Mouse (Mus musculus) megakaryocyte-erythroid progenitor cell, adult 5-6 weeks (primary cell): ENCODE measurements around the gene Neb. TPM values are rescaled to one million over a fixed set of nuclear protein-coding genes. Genes with fewer than 3 reads are reported as not detected.

ENCODE experiments used
- ATAC-seq: replicated peaks from 2 replicates; pipeline ENCODE4 v1.8.0; 2016; ENCODE audit warnings: mild to moderate bottlenecking, inconsistent platforms; ENCODE audit not compliant: severe bottlenecking, poor library complexity, low FRiP score, low TSS enrichment
- total RNA-seq, 2 experiments: library from RNA; stranded (forward) in 1 of 2; stranded (reverse) in 1 of 2; fragments of 200-1000, 215-1000 nt in 1 of 2; fragments of >200 nt in 1 of 2; fragmentation: Nextera tagmentation in 1 of 2; gene quantifications; 2 replicates each; pipeline ENCODE4 v1.2.3; 2014 to 2017

Neb gene
- 1.2 TPM in 1 of 2 replicates, not detected in the other for total RNA-seq (2014; fragmentation: Nextera tagmentation)
- total RNA-seq (2017): 0.05 and 0.19 TPM in 2 replicates

DNA sequence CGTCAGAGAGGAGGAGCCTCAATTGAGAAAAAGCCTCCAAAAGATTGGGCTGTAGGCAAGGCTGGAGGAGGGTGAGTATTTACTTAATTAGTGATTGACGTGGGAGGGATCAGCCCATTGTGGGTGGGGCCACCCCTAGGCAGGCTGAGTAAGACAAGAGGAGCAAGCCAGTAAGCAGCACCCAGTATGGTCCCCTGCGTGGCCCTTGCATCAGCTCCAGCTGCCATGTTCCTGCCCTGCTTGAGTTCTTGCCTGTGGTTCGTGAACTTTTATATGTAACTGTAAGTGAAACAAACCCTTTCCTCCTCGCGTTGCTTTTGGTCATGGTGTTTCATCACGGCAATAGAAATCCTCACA is at the start of gene Neb:
Neb (minus strand) TSS at position 27 of the 357 bp plus-strand sequence.
- ATAC-seq: peak; percentile 96

DNA sequence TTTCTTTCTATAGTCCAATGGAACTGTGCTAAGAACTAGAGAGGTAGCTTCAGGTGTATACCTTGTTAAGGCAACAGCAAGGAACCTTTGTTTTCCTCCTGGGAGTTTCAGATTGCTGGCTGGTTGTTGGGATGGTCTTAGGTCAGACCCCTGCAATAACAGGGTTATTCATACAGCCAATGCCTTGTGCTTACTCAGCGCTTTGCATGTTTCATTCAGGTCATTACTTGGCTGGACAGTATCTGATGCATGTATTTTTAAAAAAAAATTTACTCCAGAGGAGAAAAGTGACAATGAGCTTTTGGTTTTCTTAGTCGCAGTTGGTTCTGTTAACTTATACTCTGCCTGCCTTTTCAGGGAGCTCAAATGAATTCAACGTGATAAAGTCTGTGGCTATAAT is 49.1 kb upstream of the Neb start:
- no peak for ATAC-seq

DNA sequence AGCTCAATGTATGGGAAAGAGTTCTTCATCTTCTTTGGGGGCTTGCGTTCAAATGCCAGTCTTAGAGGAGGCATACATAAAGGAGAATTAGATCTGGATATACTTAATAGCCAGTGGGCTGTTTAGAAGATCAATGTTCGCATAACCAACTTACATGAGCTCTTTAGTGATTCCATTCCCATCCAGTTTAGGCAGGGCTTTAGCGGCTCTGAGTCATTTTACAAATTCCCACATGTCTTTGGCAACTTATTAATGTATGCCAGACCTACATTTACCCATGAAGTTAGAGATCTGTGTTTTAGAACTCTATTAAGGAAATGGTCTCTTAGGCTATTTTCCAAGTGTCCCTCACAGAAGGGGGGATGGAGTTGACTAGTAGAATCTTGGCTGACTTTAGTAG is 47.8 kb upstream of the Neb start:
- no peak for ATAC-seq

DNA sequence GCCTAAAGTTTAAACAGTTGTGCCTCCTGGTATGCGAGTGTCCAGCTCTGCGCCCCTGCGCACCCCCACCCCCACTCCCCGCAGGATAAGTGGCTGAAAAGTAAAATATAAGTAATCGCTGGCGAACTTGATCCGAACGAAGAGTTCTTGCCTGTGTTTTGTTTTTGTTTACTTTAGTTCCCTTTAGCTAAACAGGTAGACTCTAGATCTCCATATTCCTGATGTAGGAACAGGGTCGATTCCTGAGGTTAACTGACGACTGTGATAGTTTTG is 47.2 kb upstream of the Neb start:
- ATAC-seq: no peak

DNA sequence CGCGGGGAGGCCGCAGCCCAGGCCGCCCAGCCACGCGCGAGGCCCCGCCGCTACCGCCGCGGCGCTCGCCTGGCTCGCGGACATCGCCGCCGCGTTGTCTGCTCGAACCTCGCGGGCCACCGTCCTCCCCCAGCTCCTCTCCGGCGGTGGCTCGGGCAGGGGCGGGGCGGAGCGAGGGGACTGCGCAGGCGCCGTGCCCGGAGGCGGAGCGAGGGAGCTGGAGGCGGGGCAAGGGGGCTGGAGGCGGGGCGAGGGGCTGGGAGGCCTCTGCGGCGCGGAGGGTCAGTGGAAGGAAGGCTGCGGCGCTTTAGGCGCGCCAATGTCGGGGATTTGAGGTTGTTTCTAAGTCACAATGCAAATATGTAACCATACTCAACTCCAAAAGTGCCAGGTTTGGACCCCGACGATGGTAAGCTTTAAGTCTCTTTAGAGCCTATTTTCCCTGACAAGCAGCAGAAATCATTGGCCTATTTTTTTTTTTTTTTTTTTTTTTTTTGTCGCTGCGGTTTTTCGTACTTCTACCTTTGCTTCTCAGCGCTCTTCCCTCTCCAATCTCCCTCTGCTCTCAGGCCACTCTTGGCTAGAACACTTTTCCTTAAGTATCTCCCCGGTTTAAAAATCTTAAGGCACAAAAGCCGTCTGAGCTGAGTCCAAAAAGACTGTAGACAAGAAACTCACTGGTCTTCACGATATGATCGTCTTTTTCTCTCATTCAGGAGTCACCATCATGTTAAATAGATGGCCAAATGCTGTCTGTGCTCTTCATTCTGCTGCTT is 46.7 kb upstream of the Neb start, which contains the start of gene Arl5a:
Arl5a (minus strand) TSS at position 155 of the 776 bp plus-strand sequence.
- peak; percentile 91 for ATAC-seq

DNA sequence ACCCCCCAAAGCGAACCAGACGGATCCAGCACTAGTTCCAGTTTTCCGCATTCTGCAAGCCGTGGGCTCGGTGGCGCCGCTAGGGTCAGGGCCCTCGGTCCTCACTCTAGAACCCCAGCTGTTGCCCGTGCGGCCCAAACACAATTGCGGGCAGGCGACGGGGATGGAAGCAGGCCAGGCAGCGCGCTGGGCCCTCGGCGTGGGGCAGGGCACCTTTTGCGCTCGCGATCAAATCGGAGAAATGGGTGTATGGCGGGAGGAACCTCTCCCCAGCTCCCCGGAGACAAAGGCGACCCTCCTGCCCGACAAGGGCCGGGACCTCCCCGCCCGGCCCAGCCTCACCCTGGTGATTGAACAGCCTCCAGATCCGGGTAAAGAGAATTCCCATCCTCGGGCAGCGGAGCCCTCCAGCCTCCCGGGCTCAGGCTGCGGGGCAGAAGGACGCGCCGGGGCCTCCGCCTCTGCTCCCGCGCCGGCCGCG is 46.0 kb upstream of the Neb start:
- peak; percentile 45 for ATAC-seq

DNA sequence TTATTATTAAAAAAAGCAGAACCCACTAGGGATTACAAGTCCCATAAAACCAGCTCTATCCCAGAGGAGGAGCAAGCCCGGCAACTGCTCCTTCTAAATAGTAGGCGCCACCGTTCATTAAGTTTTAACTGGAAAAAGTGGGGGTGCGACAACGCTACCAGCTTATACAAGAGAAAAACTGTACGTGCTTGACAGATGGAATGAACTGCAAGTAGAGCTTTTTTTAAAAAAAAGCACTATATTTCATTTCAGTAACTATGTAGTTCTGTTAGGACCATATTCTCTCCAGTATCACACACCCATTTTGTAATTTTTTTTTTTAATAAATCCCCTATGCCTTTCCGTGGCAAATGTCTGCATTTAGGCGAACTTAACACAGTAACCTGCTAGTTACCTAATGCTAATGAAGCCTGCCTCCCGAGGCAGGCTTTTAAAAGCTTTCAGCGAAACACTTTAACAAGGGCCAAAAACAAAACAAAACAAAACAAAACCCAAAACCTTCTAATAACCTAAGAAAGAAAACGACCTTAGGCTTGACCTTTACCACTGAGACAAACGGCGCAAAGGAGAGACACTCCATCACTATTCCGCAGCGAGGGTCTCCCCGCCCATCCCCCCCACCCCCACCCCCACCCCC is 45.5 kb upstream of the Neb start:
- no peak for ATAC-seq

DNA sequence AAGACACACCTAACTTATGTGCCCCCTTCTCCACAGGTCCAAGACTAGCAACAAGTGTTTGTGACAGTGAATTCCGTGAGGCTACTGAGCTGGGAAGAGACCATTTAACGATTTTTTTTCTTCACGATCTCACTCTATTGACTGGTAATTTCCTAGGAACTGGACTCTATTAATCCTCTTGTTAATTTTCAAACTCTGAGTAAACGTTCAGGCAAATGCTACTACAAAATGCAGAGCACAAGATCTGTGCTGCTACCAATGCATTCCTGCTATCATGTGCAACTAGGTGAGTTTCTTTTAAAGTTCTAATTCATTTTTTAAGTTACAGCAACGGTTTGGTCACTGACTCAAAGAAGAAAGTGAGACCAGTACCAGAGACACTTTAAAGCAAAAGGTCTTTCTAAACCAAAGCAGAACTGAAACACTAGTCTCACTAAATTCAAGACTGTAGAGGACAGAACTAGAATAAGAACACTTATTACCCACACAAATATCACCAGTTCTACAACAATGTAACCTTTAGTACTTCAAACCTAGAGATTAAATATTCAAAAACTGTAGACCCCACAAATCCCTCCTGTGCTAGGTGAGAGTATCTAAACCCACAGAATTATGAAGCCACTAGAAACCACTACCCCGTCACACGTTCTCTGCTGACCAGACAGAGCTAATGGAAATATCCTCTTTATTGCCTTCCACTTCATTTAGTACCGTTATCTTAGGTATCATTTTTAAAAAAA is 44.8 kb upstream of the Neb start:
- ATAC-seq: no peak

DNA sequence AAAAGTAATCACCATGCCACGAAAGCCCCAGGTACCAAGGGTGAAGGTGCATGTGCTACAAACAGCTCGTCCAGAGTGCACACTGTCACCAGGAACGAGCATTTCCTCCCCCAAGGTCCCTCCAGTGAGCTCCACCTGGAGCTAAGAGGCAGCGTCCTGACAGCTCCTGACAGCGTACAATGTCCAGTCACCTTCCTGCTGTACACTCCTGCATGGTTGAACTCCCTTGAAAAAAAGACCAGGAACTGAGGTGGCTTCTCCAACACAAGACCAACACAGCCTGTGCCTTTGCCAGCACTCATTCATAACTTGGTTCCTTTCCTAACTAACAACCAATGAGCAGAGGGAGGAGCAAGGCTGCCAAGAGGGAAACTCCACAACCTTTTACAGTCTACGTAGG is 42.9 kb upstream of the Neb start:
- no peak for ATAC-seq

DNA sequence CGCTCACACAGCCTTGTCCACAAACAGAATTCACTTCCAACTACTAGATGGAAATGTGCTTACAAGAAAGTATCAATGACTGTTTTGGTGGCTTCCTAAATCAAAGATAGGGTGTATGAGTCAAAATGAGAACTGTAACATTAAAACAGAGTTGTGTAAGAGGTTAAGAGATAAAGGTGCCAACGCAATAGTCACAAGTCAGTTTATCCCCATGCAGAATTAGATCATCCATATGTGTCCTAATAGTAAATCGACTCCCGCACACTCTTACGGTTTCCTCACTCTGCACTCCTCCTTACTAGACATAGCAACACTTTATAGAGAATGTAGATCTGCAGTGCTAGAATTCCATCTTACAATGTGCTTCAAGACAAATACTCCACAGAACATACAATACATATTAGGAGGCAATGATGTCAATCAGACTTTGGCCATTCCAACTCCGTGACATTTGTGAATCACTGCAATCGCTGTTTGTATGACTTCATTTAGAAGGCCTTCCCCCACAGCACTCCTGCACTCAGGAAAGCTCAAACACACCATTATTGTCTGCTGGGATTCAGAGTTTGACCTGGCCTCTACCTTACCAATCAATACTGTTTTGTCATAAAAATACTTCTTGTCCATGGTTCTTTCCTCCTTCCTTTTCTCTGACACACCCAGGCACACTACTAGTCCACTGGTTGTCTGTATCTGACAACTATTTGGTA is 41.9 kb upstream of the Neb start:
- ATAC-seq: no peak

DNA sequence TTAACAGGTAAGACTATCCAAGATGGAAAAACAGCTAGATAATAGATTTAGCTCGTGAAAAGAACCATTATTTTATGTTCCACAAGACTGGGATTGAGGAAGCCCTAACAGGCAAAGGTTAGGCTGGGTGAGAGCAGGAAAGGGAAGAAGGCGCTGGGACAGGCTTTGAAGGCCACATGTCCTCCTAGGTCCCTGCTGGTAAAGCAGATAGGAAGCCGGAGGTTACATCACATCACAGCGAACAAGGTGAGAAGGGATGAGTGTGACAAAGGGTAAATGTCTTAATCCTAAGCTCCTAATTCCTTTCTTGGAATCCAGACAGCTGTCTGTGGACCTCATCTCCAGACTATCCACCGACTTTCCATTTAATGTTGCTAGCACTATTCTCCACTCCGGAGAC is 41.0 kb upstream of the Neb start:
- ATAC-seq: no peak

DNA sequence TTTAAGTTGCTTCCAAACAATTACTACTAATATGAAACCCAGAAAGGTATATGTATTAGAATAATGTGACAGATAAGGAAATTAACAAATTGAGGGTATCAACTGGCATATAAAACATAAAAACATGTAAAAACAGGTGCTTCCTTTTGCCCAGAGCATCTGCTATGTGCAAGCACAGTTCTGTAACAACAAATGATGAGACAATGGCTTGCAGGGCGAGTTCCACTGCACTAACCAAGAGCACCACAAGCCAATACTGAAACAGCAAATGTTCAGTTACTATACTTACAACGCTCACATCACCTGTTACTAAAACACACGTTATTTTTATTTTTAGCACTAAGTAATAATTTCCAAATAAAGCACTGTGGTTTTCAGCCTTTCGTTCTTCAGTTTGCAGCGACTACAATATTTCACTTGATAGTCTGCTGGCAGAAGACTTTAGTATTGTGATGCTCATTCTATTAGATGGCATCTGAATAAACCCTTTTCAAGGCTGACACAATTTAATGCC is 34.3 kb upstream of the Neb start:
- ATAC-seq: no peak

DNA sequence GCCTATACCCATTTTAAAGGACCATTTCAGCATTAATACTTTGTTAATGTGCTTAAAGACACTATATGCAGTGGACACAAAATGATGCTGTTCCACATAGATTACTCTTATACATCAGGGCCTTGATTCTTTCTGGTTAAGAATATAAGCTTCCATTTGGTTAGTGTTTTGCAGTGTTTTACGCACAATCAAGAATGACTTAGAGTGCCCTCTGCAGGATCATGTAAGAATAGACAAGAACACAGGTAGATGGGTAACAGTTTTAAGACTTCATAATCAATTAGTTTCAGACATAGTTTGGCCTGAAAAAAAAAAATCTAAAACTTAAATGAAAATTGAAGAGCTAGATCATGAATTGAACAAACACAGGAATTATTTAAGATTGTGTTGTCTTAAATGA is 28.2 kb upstream of the Neb start:
- ATAC-seq: 0 out of 2 replicates have a peak, but pooled peaks have one; percentile 37

DNA sequence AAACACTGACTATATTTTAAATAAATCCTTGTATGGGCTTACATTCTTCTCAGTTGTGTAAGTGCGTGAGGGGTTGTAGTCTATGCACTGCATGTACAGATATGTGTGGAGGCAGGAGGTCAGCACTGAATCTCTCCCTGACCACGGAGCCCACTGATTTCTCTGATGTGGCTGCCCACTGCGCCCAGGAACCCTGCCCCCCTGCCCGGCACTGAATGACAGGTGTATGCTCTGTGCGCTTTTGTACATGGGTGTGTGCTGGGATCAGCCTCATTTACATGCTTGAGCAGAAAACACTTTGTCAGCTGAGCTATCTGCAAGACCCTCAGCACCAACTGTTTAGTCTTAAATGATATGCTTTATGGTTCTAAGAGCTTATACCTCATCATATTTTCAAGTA is 27.0 kb upstream of the Neb start:
- ATAC-seq: no peak

DNA sequence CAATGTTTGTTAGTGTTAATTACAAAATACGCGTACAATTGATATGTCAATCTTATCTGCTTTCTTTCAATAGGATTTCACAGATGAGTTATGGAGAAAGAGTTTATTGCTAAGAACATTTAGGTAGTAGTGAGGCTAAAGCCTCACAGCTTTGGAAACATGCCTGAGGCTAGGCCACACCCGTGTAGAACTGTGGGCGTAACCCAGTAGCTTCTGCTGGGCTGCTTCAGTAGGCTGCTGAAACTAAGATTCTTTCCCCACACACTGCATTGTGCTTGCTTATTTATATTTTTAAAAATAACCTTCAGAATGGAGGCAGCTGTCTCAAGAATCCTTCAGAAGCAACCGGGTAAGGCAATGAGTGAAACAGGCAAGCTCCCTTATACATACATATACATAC is 16.3 kb upstream of the Neb start:
- ATAC-seq: 0 out of 2 replicates have a peak, but pooled peaks have one; percentile 55

DNA sequence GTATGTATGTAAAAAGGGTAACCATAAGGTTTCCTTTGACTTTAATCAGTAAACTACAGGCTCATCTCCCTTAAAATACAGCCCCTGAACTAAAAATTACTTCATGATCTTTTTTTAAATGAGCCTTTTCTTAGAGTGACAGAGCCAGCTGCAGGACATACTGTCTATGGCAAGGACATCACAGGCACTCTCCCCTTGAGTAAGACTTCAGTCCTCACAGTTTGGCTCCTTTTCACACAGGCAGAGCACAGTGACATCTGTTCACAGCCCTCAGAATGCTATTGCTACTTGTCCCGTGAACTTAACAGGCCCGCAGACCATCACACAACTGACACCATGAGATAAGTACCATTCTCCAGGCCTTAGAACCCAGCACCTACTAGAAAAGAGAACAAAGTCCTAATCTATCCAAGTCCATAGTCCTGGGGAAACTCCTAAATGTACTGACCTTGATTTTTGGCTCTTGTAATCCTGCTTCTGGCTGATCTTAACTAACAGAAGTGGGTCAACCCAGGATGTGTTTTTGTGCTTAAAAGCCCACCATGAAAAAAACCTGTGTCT is 12.2 kb upstream of the Neb start:
- no peak for ATAC-seq

DNA sequence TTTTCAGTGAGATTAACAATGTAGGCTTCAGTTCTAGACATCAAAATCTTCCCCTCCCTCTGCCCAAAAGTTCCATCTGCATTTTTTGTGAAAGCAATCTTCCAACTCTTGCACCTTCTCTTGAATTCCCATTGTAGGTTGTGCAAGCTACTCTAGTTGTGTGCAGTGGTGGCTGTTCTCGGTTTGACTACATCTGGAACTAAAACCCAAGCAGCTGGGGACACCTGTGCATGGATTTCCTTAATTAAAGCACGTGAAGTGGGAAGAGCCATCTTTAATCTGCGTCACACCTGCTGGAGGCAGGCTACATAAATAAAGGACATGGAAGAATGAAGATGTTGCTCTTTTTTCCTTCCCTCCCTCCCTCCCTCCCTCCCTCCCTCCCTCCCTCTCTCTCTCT is 11.7 kb upstream of the Neb start:
- no peak for ATAC-seq

DNA sequence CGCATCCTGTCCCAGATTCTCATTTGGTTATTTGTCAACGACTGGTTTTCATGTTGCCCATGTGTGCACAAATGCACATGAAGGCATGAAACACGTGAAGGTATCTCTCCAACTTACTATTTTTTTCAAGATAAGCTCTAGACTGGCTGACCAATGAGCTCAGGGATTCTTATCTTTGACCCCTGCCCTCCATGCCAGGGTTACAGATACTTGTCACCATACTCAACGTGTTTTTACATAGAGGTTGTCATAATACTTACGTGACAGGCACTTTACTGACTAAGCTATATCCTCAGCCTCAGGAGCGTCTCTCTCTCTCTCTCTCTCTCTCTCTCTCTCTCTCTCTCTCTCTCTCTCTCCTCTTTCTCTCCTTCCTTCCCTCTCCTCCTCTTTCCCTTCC is 8.2 kb upstream of the Neb start:
- no peak for ATAC-seq

DNA sequence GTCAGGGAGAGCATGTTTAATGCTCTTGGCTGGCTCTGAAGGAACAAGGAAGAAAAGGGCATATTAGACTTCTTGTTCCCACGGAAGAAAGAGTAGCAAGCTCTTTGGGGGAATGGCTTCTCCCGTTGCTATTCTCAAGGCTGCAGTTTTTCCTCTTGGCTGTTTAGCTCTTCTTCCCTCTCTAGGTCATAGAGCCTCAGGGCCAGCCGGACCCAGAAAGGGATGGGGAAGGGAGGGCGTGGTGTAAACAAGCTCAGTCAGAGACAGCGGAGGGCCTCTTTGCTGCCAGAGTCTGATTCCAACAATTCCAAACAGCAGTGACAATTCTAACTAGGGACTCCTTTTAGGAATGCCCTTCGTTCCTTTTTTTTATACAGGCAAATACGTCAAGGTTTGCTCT is 7.8 kb upstream of the Neb start:
- no peak for ATAC-seq
